Mouse (Mus musculus) heart, embryonic 11.5 days (tissue): ENCODE measurements around the gene Cd300e. TPM values are rescaled to one million over a fixed set of nuclear protein-coding genes. Genes with fewer than 3 reads are reported as not detected.
"Not testable (repeated sequence)": the region's sequence is repeated elsewhere in the genome, so short reads cannot be mapped to it uniquely, and the experiment has no call there.

Experiments used
- ATAC-seq: fragments of 200-750 bp; cut with Nextera tagmentation; replicated peaks from 2 replicates; pipeline ENCODE4 v1.8.0; 2017; ENCODE audit warnings: moderate library complexity; ENCODE audit not compliant: insufficient number of reproducible peaks, low FRiP score, low TSS enrichment
- H3K27ac ChIP-seq: fragments of 300-500 bp; sonication (generic); 2 replicates; pipeline ENCODE4 v1.5.1; 2014; ENCODE audit warnings: mild to moderate bottlenecking, low read depth, low read length
- H3K27me3 ChIP-seq: fragments of 300-500 bp; sonication (generic); 2 replicates; pipeline ENCODE4 v1.6.1; 2014; ENCODE audit warnings: mild to moderate bottlenecking, low read length, mixed read lengths; ENCODE audit not compliant: control insufficient read depth, insufficient read depth
- H3K36me3 ChIP-seq: fragments of 300-500 bp; sonication (generic); 2 replicates; pipeline ENCODE4 v1.6.1; 2014; ENCODE audit warnings: mild to moderate bottlenecking, low read length, moderate library complexity, mixed read lengths; ENCODE audit not compliant: control insufficient read depth, insufficient read depth
- H3K4me1 ChIP-seq: fragments of 300-500 bp; sonication (generic); 2 replicates; pipeline ENCODE4 v1.6.1; 2014; ENCODE audit warnings: low read length; ENCODE audit not compliant: control insufficient read depth, insufficient read depth
- H3K4me2 ChIP-seq: fragments of 300-500 bp; sonication (generic); 2 replicates; pipeline ENCODE4 v1.6.1; 2014; ENCODE audit warnings: mild to moderate bottlenecking, moderate library complexity
- H3K4me3 ChIP-seq: fragments of 300-500 bp; sonication (generic); 2 replicates; pipeline ENCODE4 v1.5.1; 2014; ENCODE audit warnings: low read depth, low read length
- H3K9ac ChIP-seq: fragments of 300-500 bp; sonication (generic); 2 replicates; pipeline ENCODE4 v1.6.1; 2014; ENCODE audit warnings: mild to moderate bottlenecking, low read depth, low read length, moderate library complexity
- H3K9me3 ChIP-seq: fragments of 300-500 bp; sonication (generic); replicated peaks from 2 replicates; pipeline ENCODE4 v1.6.1; 2016; ENCODE audit warnings: low read length; ENCODE audit not compliant: control insufficient read depth
- WGBS: fragments of 180-500 bp; shearing (Covaris S2); extraction: QIAGEN DNeasy Blood & Tissue Kit; methylation state at CpG from one replicate; pipeline ENCODE4 v1.1.7; 2014; ENCODE audit not compliant: insufficient replicate concordance; 5-methylcytosine and 5-hydroxymethylcytosine counted together
- polyA plus RNA-seq: library from polyadenylated mRNA; unstranded; fragments of >200 nt; fragmentation: Nextera tagmentation; extraction: Ambion mirVana; gene quantifications from 2 replicates; pipeline ENCODE4 v1.2.1, GENCODE M21; 2014

Gene Cd300e
- polyA plus RNA-seq, 1 experiment from 2014 or later, result not detected

- no peaks in the 10 kb centered on the region for H3K27me3 ChIP-seq
- H3K9me3 ChIP-seq, result no peaks in the 10 kb centered on the region
- no peak for ATAC-seq
- WGBS, result 67% methylated on average over 1 of the region's 1 CpGs
- H3K36me3 ChIP-seq, result no peaks in the 10 kb centered on the region
- H3K4me1 ChIP-seq, result no peaks in the 10 kb centered on the region
- H3K9ac ChIP-seq, result no peak overlapping the region
- H3K27ac ChIP-seq, result no peak overlapping the region
- H3K4me2 ChIP-seq, result no peak overlapping the region
- no peak overlapping the region for H3K4me3 ChIP-seq
These were observed 9.0 kb downstream of the Cd300e start for GRCm38 (mm10) chr11:115052991-115053390.

GRCm38 (mm10) chr11:115052206-115052605, 9.8 kb downstream of the Cd300e start:
- 4% methylated on average over 9 of the region's 9 CpGs for WGBS
- Histone ChIP-seq H3K36me3 (no peaks in the 10 kb centered on the region), H3K9me3 (no peaks in the 10 kb centered on the region), H3K4me2 (no peak overlapping the region), H3K4me3 (no peak overlapping the region), H3K4me1 (no peaks in the 10 kb centered on the region), H3K27me3 (no peaks in the 10 kb centered on the region), H3K9ac (no peak overlapping the region), H3K27ac (no peak overlapping the region)
- no peak for ATAC-seq

GRCm38 (mm10) chr11:115049282-115049895, 12.6 kb downstream of the Cd300e start:
- Histone ChIP-seq H3K36me3 (no peaks in the 10 kb centered on the region), H3K27ac (no peak overlapping the region), H3K4me3 (no peak overlapping the region), H3K4me1 (no peaks in the 10 kb centered on the region), H3K4me2 (no peak overlapping the region), H3K27me3 (no peaks in the 10 kb centered on the region), H3K9me3 (no peaks in the 10 kb centered on the region), H3K9ac (no peak overlapping the region)
- no peak for ATAC-seq
- 35% methylated on average over 3 of the region's 3 CpGs for WGBS

GRCm38 (mm10) chr11:115048259-115048658, 13.7 kb downstream of the Cd300e start, which contains the start of gene Cd300ld3:
Gene Cd300ld3, minus strand, starts transcription at chr11:115048409.
- H3K9me3 ChIP-seq, result no peaks in the 10 kb centered on the region
- H3K4me2 ChIP-seq, result no peak within 1 kb of the TSS
- no peak within 1 kb of the TSS for H3K4me3 ChIP-seq
- no peak for ATAC-seq
- no peak within 1 kb of the TSS for H3K9ac ChIP-seq
- no peaks in the 10 kb centered on the region for H3K27me3 ChIP-seq
- WGBS, result 64% methylated on average over 2 of the region's 2 CpGs
- H3K27ac ChIP-seq, result no peak within 1 kb of the TSS
- no peaks in the 10 kb centered on the region for H3K36me3 ChIP-seq
- no peaks in the 10 kb centered on the region for H3K4me1 ChIP-seq

- H3K27ac ChIP-seq, H3K9me3 ChIP-seq, H3K36me3 ChIP-seq, ATAC-seq, H3K4me3 ChIP-seq, H3K4me1 ChIP-seq, H3K9ac ChIP-seq, H3K4me2 ChIP-seq, H3K27me3 ChIP-seq: not testable (repeated sequence)
- WGBS, result no CpG with 5 or more reads among the region's 6 CpGs
These were observed 24.3 kb downstream of the Cd300e start, which contains the start of gene Cd300ld5 for GRCm38 (mm10) chr11:115037669-115038068. Gene Cd300ld5, minus strand, starts transcription at chr11:115037769.

GRCm38 (mm10) chr11:115026912-115027311, 35.1 kb downstream of the Cd300e start, which contains the start of gene Cd300ld4:
Gene Cd300ld4, minus strand, starts transcription at chr11:115027012.
- H3K4me3 ChIP-seq, H3K27ac ChIP-seq, H3K4me2 ChIP-seq, ATAC-seq, H3K9ac ChIP-seq, H3K4me1 ChIP-seq, H3K27me3 ChIP-seq, H3K9me3 ChIP-seq, H3K36me3 ChIP-seq: not testable (repeated sequence)
- WGBS, result no CpG with 5 or more reads among the region's 6 CpGs

- not testable (repeated sequence) for H3K9ac ChIP-seq, H3K36me3 ChIP-seq, H3K4me3 ChIP-seq, H3K4me1 ChIP-seq, H3K27me3 ChIP-seq, H3K9me3 ChIP-seq, H3K27ac ChIP-seq, ATAC-seq, H3K4me2 ChIP-seq
- no CpG with 5 or more reads among the region's 7 CpGs for WGBS
These were observed 45.9 kb downstream of the Cd300e start, which contains the start of gene Cd300ld2 for GRCm38 (mm10) chr11:115016093-115016492. Gene Cd300ld2, minus strand, starts transcription at chr11:115016193.

GRCm38 (mm10) chr11:115004070-115004469, 57.9 kb downstream of the Cd300e start:
- Histone ChIP-seq H3K4me1 (no peaks in the 10 kb centered on the region), H3K4me3 (no peak overlapping the region), H3K36me3 (no peaks in the 10 kb centered on the region), H3K27me3 (no peaks in the 10 kb centered on the region), H3K27ac (no peak overlapping the region), H3K4me2 (no peak overlapping the region), H3K9me3 (no peaks in the 10 kb centered on the region), H3K9ac (no peak overlapping the region)
- ATAC-seq, result no peak
- 78% methylated on average over 5 of the region's 5 CpGs for WGBS
